In the genomic region with DNA sequence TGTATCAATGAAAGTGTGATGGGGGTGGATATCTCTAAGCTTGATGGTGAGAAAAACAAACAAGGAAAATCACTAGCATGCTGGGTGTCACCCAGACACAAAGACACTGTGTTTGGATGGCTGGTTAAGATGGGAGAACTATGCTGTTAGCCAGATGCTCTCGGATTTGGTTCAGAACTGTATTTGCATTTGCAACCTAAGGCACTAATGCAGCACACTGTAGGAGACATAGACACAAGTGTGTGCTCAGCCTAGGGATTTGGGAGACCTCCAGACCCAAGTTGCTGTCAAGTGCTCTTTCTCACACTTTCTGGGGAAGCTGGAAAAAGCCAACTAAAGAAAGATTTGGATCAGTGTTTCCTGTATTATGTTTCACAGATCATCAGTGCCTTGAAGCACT, we compare ENCODE assay signal across 24 mouse cellular contexts.
DNase-seq lines count a peak whose midpoint lies in the region; ATAC-seq and TF ChIP-seq lines count a peak whose summit lies in the region.
"Had no signal": no experiment of that assay in that cellular context is flagged by ENCODE, and none has a peak within 500 bp of the region (broad histone marks: within the 10 kb centered on the region; RNA-seq: fewer than 3 reads in every experiment).

No protein-coding gene starts in this region.

- TF ChIP-seq CTCF in Patski (IDR thresholded peaks at IDR 0.05), result no peak

- no peak overlapping the region for H3K4me2 ChIP-seq in forebrain, embryonic 15.5 days (replicated peaks)
- no peak overlapping the region for H3K4me2 ChIP-seq in forebrain, embryonic 11.5 days (ENCODE audit: low read depth, low read length, severe bottlenecking)
- H3K4me2 ChIP-seq: embryonic facial prominence, embryonic 15.5 days; heart, embryonic 11.5 days; hindbrain, embryonic 13.5 days; intestine, embryonic 15.5 days had no signal

- no peak overlapping the region for H3K4me3 ChIP-seq in forebrain, embryonic 15.5 days
- no peak overlapping the region for H3K4me3 ChIP-seq in forebrain, embryonic 11.5 days (ENCODE audit: low read depth, low read length)
- H3K4me3 ChIP-seq: embryonic facial prominence, embryonic 15.5 days; hindbrain, embryonic 10.5 days; hindbrain, embryonic 13.5 days; intestine, embryonic 15.5 days had no signal

- no peaks in the 10 kb centered on the region for H3K4me1 ChIP-seq in forebrain, embryonic 15.5 days
- H3K4me1 ChIP-seq in forebrain, embryonic 11.5 days (replicated peaks; ENCODE audit: control insufficient read depth, insufficient read depth, low read length), result no peaks in the 10 kb centered on the region
- H3K4me1 ChIP-seq: embryonic facial prominence, embryonic 15.5 days; hindbrain, embryonic 10.5 days; hindbrain, embryonic 13.5 days; intestine, embryonic 15.5 days had no signal

- no peak overlapping the region for H3K9ac ChIP-seq in forebrain, embryonic 15.5 days (replicated peaks)
- H3K9ac ChIP-seq in forebrain, embryonic 11.5 days (ENCODE audit: low read length), result no peak overlapping the region
- H3K9ac ChIP-seq: embryonic facial prominence, embryonic 15.5 days; hindbrain, embryonic 13.5 days; intestine, embryonic 15.5 days had no signal

- no peaks in the 10 kb centered on the region for H3K9me3 ChIP-seq in forebrain, embryonic 15.5 days
- no peaks in the 10 kb centered on the region for H3K9me3 ChIP-seq in forebrain, embryonic 11.5 days (ENCODE audit: control insufficient read depth, low read length)
- H3K9me3 ChIP-seq: embryonic facial prominence, embryonic 15.5 days; hindbrain, embryonic 10.5 days; hindbrain, embryonic 13.5 days; intestine, embryonic 15.5 days had no signal

- DNase-seq in forebrain, embryonic 11.5 days (ENCODE audit: low spot score), result no peak
- peak; percentile 41 for DNase-seq in heart, adult 11 months
- no peak for DNase-seq in heart, postnatal 10 days
- DNase-seq in Patski (ENCODE audit: low read depth, low spot score), result no peak
- no peak for DNase-seq in kidney, postnatal 4 days
- DNase-seq: adrenal gland, adult 8-10 months; adrenal gland, postnatal 25 days; cerebellum, adult 11-12 months; cerebellum, adult 8-10 months; cerebellum, postnatal 36 days; embryo, embryonic 11 days; gastrocnemius, postnatal 10 days; gastrocnemius, postnatal 36 days; heart, postnatal 36 days; kidney, adult 11 months had no signal

- H3K36me3 ChIP-seq in forebrain, embryonic 15.5 days, result no peaks in the 10 kb centered on the region
- H3K36me3 ChIP-seq in forebrain, embryonic 11.5 days (ENCODE audit: control insufficient read depth, insufficient read depth, low read length), result no peaks in the 10 kb centered on the region
- H3K36me3 ChIP-seq: embryonic facial prominence, embryonic 15.5 days; hindbrain, embryonic 10.5 days; hindbrain, embryonic 13.5 days; intestine, embryonic 15.5 days had no signal

- H3K27me3 ChIP-seq in forebrain, embryonic 15.5 days, result no peaks in the 10 kb centered on the region
- H3K27me3 ChIP-seq in forebrain, embryonic 11.5 days (ENCODE audit: control insufficient read depth, insufficient read depth, low read length), result no peaks in the 10 kb centered on the region
- H3K27me3 ChIP-seq in Patski, result no peaks in the 10 kb centered on the region
- H3K27me3 ChIP-seq: embryonic facial prominence, embryonic 15.5 days; hindbrain, embryonic 13.5 days; intestine, embryonic 15.5 days had no signal

- peak; percentile 53; the same call in 1 of the 2 replicates for ATAC-seq in forebrain, embryonic 15.5 days (replicated peaks)
- no peak for ATAC-seq in forebrain, embryonic 11.5 days (replicated peaks; ENCODE audit: low FRiP score)
- peak; percentile 11 for ATAC-seq in Patski
- ATAC-seq: activated CD4-positive, CD25-positive, alpha-beta regulatory T cell, adult 4 months; CD4-positive, CD25-positive, alpha-beta regulatory T cell, adult 4 months; hindbrain, embryonic 16.5 days; intestine, embryonic 15.5 days had no signal

- CTCF ChIA-PET in Patski (lab: Charles Lee), result no interaction called here

- in situ Hi-C loops in Patski (cut with MboI; ENCODE audit: low pct_unique_long_range_greater_than_20kb), result no loop called here

- POLR2A ChIA-PET in Patski (lab: Charles Lee), result interaction anchor here (0.6 kb wide), 1 partner anchor 37 kb away, joined by 3 read pairs; no protein-coding TSS in a partner anchor

- WGBS in forebrain, embryonic 15.5 days, result 27% methylated on average over 1 of the region's 1 CpGs
- WGBS in forebrain, embryonic 11.5 days, result 82% methylated on average over 1 of the region's 1 CpGs

- intact Hi-C loops in heart, postnatal 10 days (cut with DNase I), result no loop called here

- no peak overlapping the region for H3K27ac ChIP-seq in forebrain, embryonic 15.5 days (replicated peaks)
- no peak overlapping the region for H3K27ac ChIP-seq in forebrain, embryonic 11.5 days (ENCODE audit: low read depth, low read length)
- H3K27ac ChIP-seq: embryonic facial prominence, embryonic 15.5 days; hindbrain, embryonic 10.5 days; hindbrain, embryonic 13.5 days; intestine, embryonic 15.5 days had no signal
